Mouse (Mus musculus) CH12.LX (cell line): ENCODE measurements around the gene Gm12216. TPM values are rescaled to one million over a fixed set of nuclear protein-coding genes. Genes with fewer than 3 reads are reported as not detected.
"Not testable (repeated sequence)": the region's sequence is repeated elsewhere in the genome, so short reads cannot be mapped to it uniquely, and the experiment has no call there.

ENCODE experiments used
- DNase-seq: peaks from one replicate; pipeline ENCODE4 v3.0.0-alpha.2; 2013; ENCODE audit errors: extremely low read depth
- H3K27ac ChIP-seq: 2 replicates; pipeline ENCODE4 v1.5.1; 2012; ENCODE audit warnings: low read depth, mild to moderate bottlenecking, control low read depth, moderate library complexity; ENCODE audit not compliant: insufficient read depth
- H3K27me3 ChIP-seq: replicated peaks from 2 replicates; pipeline ENCODE3; 2012; ENCODE audit warnings: inconsistent platforms
- H3K36me3 ChIP-seq, 2 experiments: replicated peaks in 1 of 2; 2 replicates each; pipeline versions ENCODE3 to v1.6.1; 2012; ENCODE audit warnings: inconsistent platforms in 1 of 2, low read length in 1 of 2, mild to moderate bottlenecking in 1 of 2, mixed read lengths in 1 of 2, moderate library complexity in 1 of 2; ENCODE audit not compliant: control insufficient read depth in 1 of 2, insufficient read depth in 1 of 2
- H3K4me1 ChIP-seq, 2 experiments: 2 replicates each; pipeline ENCODE4 v1.6.1; 2012; ENCODE audit warnings: inconsistent platforms in 1 of 2, moderate library complexity in 1 of 2; ENCODE audit not compliant: insufficient read depth in 2 of 2, control insufficient read depth in 1 of 2
- H3K4me2 ChIP-seq: 2 replicates; pipeline ENCODE4 v1.6.1; 2012; ENCODE audit warnings: low read depth, mild to moderate bottlenecking, control low read depth; ENCODE audit not compliant: poor library complexity, insufficient read depth, severe bottlenecking
- H3K4me3 ChIP-seq, 3 experiments: fragments of 150-350 bp in 1 of 3; sonication (generic) in 1 of 3; replicated peaks in 1 of 3; 2 replicates each; pipeline versions ENCODE3 to v1.5.1; 2011 to 2012; ENCODE audit warnings: low read depth in 2 of 3, low read length in 2 of 3, mild to moderate bottlenecking in 2 of 3, moderate library complexity in 2 of 3, control low read depth in 1 of 3, improper control_type of control experiment in 1 of 3, inconsistent platforms in 1 of 3, mixed read lengths in 1 of 3; ENCODE audit not compliant: poor library complexity in 1 of 3
- H3K79me2 ChIP-seq: replicated peaks from 2 replicates; pipeline ENCODE4 v1.6.1; 2012; ENCODE audit warnings: mild to moderate bottlenecking, moderate library complexity; ENCODE audit not compliant: control insufficient read depth, poor library complexity, insufficient read depth, severe bottlenecking; ENCODE audit errors: extremely low read depth
- H3K9ac ChIP-seq: 2 replicates; pipeline ENCODE4 v1.6.1; 2012; ENCODE audit warnings: low read depth, mild to moderate bottlenecking, control low read depth, moderate library complexity; ENCODE audit not compliant: insufficient read depth
- H3K9me3 ChIP-seq: replicated peaks from 2 replicates; pipeline ENCODE3; 2012; ENCODE audit warnings: low read length, inconsistent platforms, mixed read lengths
- CHD2 ChIP-seq: IDR thresholded peaks from 2 replicates; pipeline ENCODE4 v1.6.1; 2011; ENCODE audit warnings: low read length, improper control_type of control experiment
- E2F4 ChIP-seq: IDR thresholded peaks from 2 replicates; pipeline ENCODE4 v1.6.1; 2011; ENCODE audit warnings: low read depth, low read length, improper control_type of control experiment; ENCODE audit not compliant: insufficient replicate concordance
- ELF1 ChIP-seq: IDR thresholded peaks from 2 replicates; pipeline ENCODE4 v1.6.1; 2014; ENCODE audit warnings: low read depth, mild to moderate bottlenecking, inconsistent platforms, low read length, improper control_type of control experiment
- ETS1 ChIP-seq: conservative IDR thresholded peaks from 2 replicates; pipeline ENCODE4 v1.6.1; 2012; ENCODE audit warnings: low read depth, mild to moderate bottlenecking, inconsistent platforms, low read length, improper control_type of control experiment, moderate library complexity
- HCFC1 ChIP-seq: IDR thresholded peaks from 2 replicates; pipeline ENCODE4 v1.6.1; 2012; ENCODE audit warnings: low read depth, mild to moderate bottlenecking, inconsistent platforms, low read length, improper control_type of control experiment
- JUND ChIP-seq: conservative IDR thresholded peaks from 2 replicates; pipeline ENCODE4 v1.6.1; 2011; ENCODE audit warnings: low read depth, low read length, improper control_type of control experiment
- KAT2A ChIP-seq: IDR thresholded peaks from 2 replicates; pipeline ENCODE4 v1.6.1; 2012; ENCODE audit warnings: low read length, improper control_type of control experiment, inconsistent platforms; ENCODE audit not compliant: insufficient replicate concordance
- MAFK ChIP-seq: IDR thresholded peaks from 2 replicates; pipeline ENCODE4 v1.6.1; 2011; ENCODE audit warnings: low read length, improper control_type of control experiment; ENCODE audit not compliant: insufficient replicate concordance
- MAZ ChIP-seq: IDR thresholded peaks from 2 replicates; pipeline ENCODE4 v1.6.1; 2012; ENCODE audit warnings: low read depth, mild to moderate bottlenecking, inconsistent platforms, low read length, improper control_type of control experiment, moderate library complexity
- MYC ChIP-seq: IDR thresholded peaks from 2 replicates; pipeline ENCODE4 v1.6.1; 2011; ENCODE audit warnings: low read depth, mild to moderate bottlenecking, improper control_type of control experiment, low read length
- NRF1 ChIP-seq: IDR thresholded peaks from 2 replicates; pipeline ENCODE4 v1.6.1; 2014; ENCODE audit warnings: low read depth, mild to moderate bottlenecking, inconsistent platforms, low read length, improper control_type of control experiment, moderate library complexity
- POLR2A ChIP-seq: IDR thresholded peaks from 2 replicates; pipeline ENCODE4 v1.6.1; 2011; ENCODE audit warnings: low read depth, mild to moderate bottlenecking, improper control_type of control experiment, low read length
- TBP ChIP-seq: conservative IDR thresholded peaks from 2 replicates; pipeline ENCODE4 v1.6.1; 2011; ENCODE audit warnings: low read depth, low read length, improper control_type of control experiment
- TCF12 ChIP-seq: IDR thresholded peaks from 2 replicates; pipeline ENCODE4 v1.6.1; 2014; ENCODE audit warnings: low read depth, mild to moderate bottlenecking, inconsistent platforms, low read length, improper control_type of control experiment
- USF1 ChIP-seq: IDR thresholded peaks from 2 replicates; pipeline ENCODE4 v1.6.1; 2014; ENCODE audit warnings: low read depth, mild to moderate bottlenecking, inconsistent platforms, low read length, improper control_type of control experiment
- USF2 ChIP-seq: conservative IDR thresholded peaks from 2 replicates; pipeline ENCODE4 v1.6.1; 2011; ENCODE audit warnings: low read depth, low read length, improper control_type of control experiment
- ZKSCAN1 ChIP-seq: IDR thresholded peaks from 2 replicates; pipeline ENCODE4 v1.6.1; 2012; ENCODE audit warnings: low read depth, inconsistent platforms, low read length, improper control_type of control experiment, borderline replicate concordance
- ZMIZ1 ChIP-seq: IDR thresholded peaks from 2 replicates; pipeline ENCODE4 v1.6.1; 2012; ENCODE audit warnings: low read depth, mild to moderate bottlenecking, inconsistent platforms, low read length, improper control_type of control experiment
- dilution Hi-C: fragments of 300-500 bp; cut with MboI; formaldehyde crosslinking; loops from 2 replicates; pipeline ENCODE4 v1.14.3; 2020; ENCODE audit warnings: low sequenced_read_pairs; ENCODE audit not compliant: extremely low pct_unique_long_range_greater_than_20kb, extremely low pct_ligation_motif_present
- in situ Hi-C: fragments of 300-500 bp; cut with MboI; formaldehyde crosslinking; loops from 3 replicates; pipeline ENCODE4 v1.14.3; 2019; ENCODE audit warnings: low sequenced_read_pairs, low pct_ligation_motif_present, low pct_unique_long_range_greater_than_20kb, mixed read lengths
- polyA plus RNA-seq: library from polyadenylated mRNA; unstranded; fragments of >175 nt; gene quantifications from 2 replicates; pipeline ENCODE4 v1.2.1, GENCODE M21; 2012; ENCODE audit warnings: low read depth; ENCODE audit not compliant: insufficient read length
- total RNA-seq, 2 experiments: library from RNA; depleted of rRNA; stranded (reverse); fragments of 300-350 nt in 1 of 2; fragments of >200 nt in 1 of 2; gene quantifications; 2 replicates each; pipeline ENCODE4 v1.2.3; 2012 to 2014

Gm12216 gene
- total and polyA plus RNA-seq, 3 experiments: 0.56 to 2.7 (median 0.77) TPM

DNA sequence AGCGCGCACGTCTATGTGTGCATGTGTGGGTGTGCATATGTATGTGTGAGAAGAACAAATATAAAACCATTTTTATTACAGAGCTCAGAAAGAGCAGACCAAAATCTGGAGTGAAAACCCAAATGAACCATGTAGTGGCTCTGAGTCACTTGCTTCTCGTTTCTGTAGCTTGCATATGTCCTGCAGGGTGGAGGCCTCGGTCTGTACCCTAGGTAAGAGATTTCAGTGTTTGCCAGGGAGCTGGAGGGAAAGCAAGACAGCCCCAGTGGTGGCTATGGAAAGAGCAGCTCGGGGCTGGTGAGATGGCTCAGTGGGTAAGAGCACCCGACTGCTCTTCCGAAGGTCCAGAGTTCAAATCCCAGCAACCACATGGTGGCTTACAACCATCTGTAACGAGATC lies 1.9 kb upstream of the Gm12216 start:
- H3K9me3 ChIP-seq, H3K36me3 ChIP-seq, H3K79me2 ChIP-seq, H3K4me3 ChIP-seq, H3K9ac ChIP-seq, H3K4me2 ChIP-seq, dilution Hi-C loops, H3K27me3 ChIP-seq, in situ Hi-C loops, H3K27ac ChIP-seq, DNase-seq: not testable (repeated sequence)
- TF ChIP-seq TBP: 0 out of 2 replicates have a peak, but pooled peaks have one; percentile 62
- peaks cover 4 to 21% of the 10 kb centered on the region in 2 experiments; a peak in 3 of 4 replicates for H3K4me1 ChIP-seq

DNA sequence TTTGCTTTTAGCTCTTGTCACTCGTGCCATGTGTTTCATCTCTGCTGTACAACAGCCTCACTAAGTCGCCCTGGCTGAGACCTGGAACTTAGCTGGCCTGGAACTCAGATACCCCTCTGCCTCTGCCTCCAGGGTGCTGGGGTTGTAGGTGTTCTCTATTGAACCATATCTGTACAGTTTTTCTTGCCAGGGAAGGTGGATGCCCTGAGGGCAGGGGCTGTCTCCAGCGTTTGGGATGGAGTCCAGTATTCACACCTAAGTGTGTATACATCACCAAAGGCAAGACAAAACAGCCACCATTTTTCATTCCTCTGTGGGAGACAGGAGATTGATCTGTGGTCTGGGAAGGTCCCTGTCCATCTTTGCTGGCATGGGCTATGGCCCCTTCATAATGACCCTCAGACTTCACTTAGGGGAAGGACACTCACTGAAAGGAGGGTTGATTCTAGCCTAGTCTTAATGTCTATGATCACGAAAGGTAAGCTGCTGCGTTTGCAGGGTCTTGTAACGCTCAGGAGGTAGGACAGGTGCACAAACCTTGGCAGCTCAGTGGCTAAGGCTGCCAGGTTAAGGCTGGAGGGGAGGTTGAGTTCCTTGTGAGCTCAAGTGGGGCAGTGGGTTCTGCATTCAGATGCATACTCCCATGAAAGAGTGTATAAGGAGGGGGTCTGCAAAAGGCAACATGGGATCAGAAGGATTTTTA lies 847 bp downstream of the Gm12216 start:
- H3K4me3 ChIP-seq: peak overlapping the region in 2 of 3 experiments; percentile 41 to 73
- DNase-seq: no peak
- TF ChIP-seq HCFC1: no peak
- no peak for TF ChIP-seq MAZ
- TF ChIP-seq TCF12: no peak
- TF ChIP-seq ETS1: no peak
- TF ChIP-seq E2F4: no peak
- TF ChIP-seq ELF1: no peak
- no peak for TF ChIP-seq JUND
- no peak for TF ChIP-seq KAT2A
- no peak for TF ChIP-seq TBP
- no peak for TF ChIP-seq USF2
- no peak for TF ChIP-seq ZKSCAN1
- TF ChIP-seq ZMIZ1: no peak
- no peak for TF ChIP-seq POLR2A
- TF ChIP-seq NRF1: no peak
- no peak for TF ChIP-seq MYC
- no peak for TF ChIP-seq MAFK
- no peak for TF ChIP-seq CHD2
- no peak for TF ChIP-seq USF1

More for the DNA sequence above, 847 bp downstream of the Gm12216 start:
- Histone ChIP-seq H3K9ac (peak overlapping the region; percentile 51), H3K36me3 (no peaks in the 10 kb centered on the region), H3K27ac (no peak overlapping the region), H3K4me2 (peak overlapping the region; percentile 88), H3K27me3 (no peaks in the 10 kb centered on the region), H3K79me2 (no peaks in the 10 kb centered on the region), H3K4me1 (peaks cover 4 to 21% of the 10 kb centered on the region in 2 experiments; a peak in 3 of 4 replicates), H3K9me3 (no peaks in the 10 kb centered on the region)
- dilution Hi-C loops (no loop called here), in situ Hi-C loops (loop anchor here (10.0 kb wide), 1 partner anchor 393 kb away; no protein-coding TSS in a partner anchor)
